Mouse (Mus musculus) myocyte (in vitro differentiated cells): ENCODE measurements around the gene Nfkbiz. TPM values are rescaled to one million over a fixed set of nuclear protein-coding genes. Genes with fewer than 3 reads are reported as not detected.
A peak's percentile ranks its signal among the peaks of the same experiment; 100 is the strongest.

Source experiments
- H3K27me3 ChIP-seq: one replicate; pipeline ENCODE4 v1.6.1; 2011; ENCODE audit not compliant: control insufficient read depth, insufficient read depth, insufficient read length
- H3K36me3 ChIP-seq: one replicate; pipeline ENCODE4 v1.6.1; 2011; ENCODE audit not compliant: control insufficient read depth, insufficient read depth
- H3K4me2 ChIP-seq: one replicate; pipeline ENCODE4 v1.6.1; 2011; ENCODE audit warnings: low read depth, control low read depth
- H3K4me3 ChIP-seq: one replicate; pipeline ENCODE4 v1.5.1; 2011; ENCODE audit warnings: mild to moderate bottlenecking, control low read depth, moderate library complexity
- H3K79me2 ChIP-seq: one replicate; pipeline ENCODE4 v1.6.1; 2011; ENCODE audit not compliant: control insufficient read depth, insufficient read depth
- H3ac ChIP-seq: one replicate; pipeline ENCODE4 v1.6.1; 2011; ENCODE audit not compliant: control insufficient read depth, insufficient read length
- CEBPB ChIP-seq: IDR thresholded peaks from 2 replicates; pipeline ENCODE4 v1.6.1; 2011; ENCODE audit warnings: mild to moderate bottlenecking, moderate library complexity; ENCODE audit not compliant: poor library complexity, insufficient read depth, severe bottlenecking
- E2F4 ChIP-seq: IDR thresholded peaks from one replicate; pipeline ENCODE4 v1.6.1; 2011; ENCODE audit warnings: mild to moderate bottlenecking, control low read depth, moderate library complexity; ENCODE audit not compliant: insufficient read depth
- MAX ChIP-seq: IDR thresholded peaks from one replicate; pipeline ENCODE4 v1.6.1; 2011; ENCODE audit warnings: low read depth, mild to moderate bottlenecking, control low read depth
- MYOD1 ChIP-seq, 3 experiments: IDR thresholded peaks; one replicate each; pipeline ENCODE4 v1.6.1; 2011; ENCODE audit warnings: control low read depth in 2 of 3, low read depth in 2 of 3, mild to moderate bottlenecking in 2 of 3, moderate library complexity in 1 of 3; ENCODE audit not compliant: insufficient read length in 2 of 3, control insufficient read depth in 1 of 3
- MYOG ChIP-seq, 3 experiments: IDR thresholded peaks; one replicate each; pipeline ENCODE4 v1.6.1; 2011; ENCODE audit warnings: control low read depth in 2 of 3, low read depth in 2 of 3, mild to moderate bottlenecking in 2 of 3; ENCODE audit not compliant: insufficient read length in 2 of 3, control insufficient read depth in 1 of 3, insufficient read depth in 1 of 3
- POLR2A ChIP-seq: IDR thresholded peaks from one replicate; pipeline ENCODE4 v1.6.1; 2011; ENCODE audit warnings: low read depth, mild to moderate bottlenecking, control low read depth, moderate library complexity; ENCODE audit not compliant: insufficient read length
- POLR2AphosphoS2 ChIP-seq: IDR thresholded peaks from one replicate; pipeline ENCODE4 v1.6.1; 2011; ENCODE audit warnings: low read depth, control low read depth; ENCODE audit not compliant: insufficient read length
- REST ChIP-seq: IDR thresholded peaks from one replicate; pipeline ENCODE4 v1.6.1; 2011; ENCODE audit warnings: mild to moderate bottlenecking, control low read depth, moderate library complexity; ENCODE audit not compliant: insufficient read depth, insufficient read length
- SRF ChIP-seq: IDR thresholded peaks from one replicate; pipeline ENCODE4 v1.6.1; 2011; ENCODE audit warnings: low read depth; ENCODE audit not compliant: control insufficient read depth, insufficient read length
- TCF12 ChIP-seq: IDR thresholded peaks from one replicate; pipeline ENCODE4 v1.6.1; 2011; ENCODE audit warnings: mild to moderate bottlenecking, control low read depth; ENCODE audit not compliant: poor library complexity, insufficient read depth, severe bottlenecking
- TCF3 ChIP-seq: IDR thresholded peaks from one replicate; pipeline ENCODE4 v1.6.1; 2011; ENCODE audit warnings: low read depth, control low read depth; ENCODE audit not compliant: insufficient read length
- USF1 ChIP-seq: IDR thresholded peaks from one replicate; pipeline ENCODE4 v1.6.1; 2011; ENCODE audit warnings: low read depth, mild to moderate bottlenecking, control low read depth, moderate library complexity
- polyA plus RNA-seq: library from polyadenylated mRNA; unstranded; fragments of >200 nt; fragmentation: generic; extraction: Trizol; gene quantifications from one replicate; pipeline ENCODE4 v1.2.1, GENCODE M21; 2012; ENCODE audit warnings: missing spikeins

Nfkbiz gene
- polyA plus RNA-seq: 2.6 TPM

DNA sequence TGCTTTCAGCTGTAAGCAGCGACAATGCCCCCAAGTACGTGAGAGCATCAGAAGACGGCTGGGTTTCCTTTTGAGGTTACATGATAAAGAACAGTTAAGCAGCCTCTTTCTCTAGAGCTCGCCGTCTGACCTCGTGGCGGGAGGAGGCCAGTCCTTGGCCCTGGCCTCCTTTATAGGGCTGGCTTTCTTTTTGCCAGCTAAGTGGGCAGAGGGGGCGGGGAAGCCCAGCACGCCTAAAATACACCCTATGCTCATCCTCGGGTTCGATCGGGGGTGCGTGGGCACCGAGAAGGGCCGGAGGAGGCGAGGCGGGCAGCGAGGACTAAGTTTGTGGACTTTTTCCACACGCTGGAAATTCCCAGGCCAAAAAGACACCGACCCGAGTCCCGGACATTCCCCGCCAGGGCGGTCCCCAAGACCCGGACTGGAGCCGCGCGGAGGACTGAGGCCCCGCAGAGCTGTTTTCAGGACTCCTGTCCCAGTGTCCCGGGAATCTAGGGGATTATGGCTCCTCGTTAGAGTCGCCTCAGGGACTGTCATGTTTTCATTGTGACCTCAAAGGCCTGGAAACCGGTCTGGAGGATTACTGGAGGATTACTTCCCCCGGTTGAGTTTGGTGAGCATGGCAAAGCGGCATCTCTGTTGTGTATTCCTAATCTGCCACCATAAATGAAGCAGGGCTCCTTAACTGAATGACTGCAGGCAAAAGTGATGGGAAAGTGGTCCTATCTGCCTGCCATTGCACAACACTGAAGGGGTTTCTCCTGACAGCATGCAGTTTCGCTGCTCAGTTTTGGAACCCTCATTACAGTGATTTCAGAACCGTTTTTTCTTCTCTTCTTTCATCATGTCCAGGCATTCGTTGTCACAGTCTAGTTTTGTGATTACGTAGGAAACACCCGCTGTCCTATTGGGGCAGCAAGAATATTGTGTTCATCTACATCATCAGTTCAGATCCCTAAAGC, at the start of gene Nfkbiz:
Nfkbiz (minus strand) TSS at position 390 of the 965 bp plus-strand sequence.
- Histone ChIP-seq H3K36me3 (peaks cover 11% of the 10 kb centered on the region), H3K4me2 (peak within 1 kb of the TSS; percentile 87), H3K27me3 (no peaks in the 10 kb centered on the region), H3ac (peak within 1 kb of the TSS; percentile 6), H3K79me2 (peaks cover 22% of the 10 kb centered on the region), H3K4me3 (peak within 1 kb of the TSS; percentile 41)
- peak; percentile 57 for TF ChIP-seq POLR2AphosphoS2
- TF ChIP-seq MYOD1 (IDR thresholded peaks at IDR 0.05; ENCODE audit: control insufficient read depth in 1 of 3, insufficient read length in 2 of 3, low read depth in 2 of 3): no peak
- peak; percentile 49; the same call in 1 of the 2 replicates for TF ChIP-seq CEBPB
- no peak for TF ChIP-seq TCF12
- peak; percentile 70 for TF ChIP-seq POLR2A
- no peak for TF ChIP-seq TCF3
- TF ChIP-seq MAX: peak; percentile 56
- TF ChIP-seq REST: no peak
- TF ChIP-seq SRF: no peak
- no peak for TF ChIP-seq MYOG (IDR thresholded peaks at IDR 0.05; ENCODE audit: control insufficient read depth in 1 of 3, insufficient read depth in 1 of 3, insufficient read length in 2 of 3, low read depth in 2 of 3)
- peak; percentile 35 for TF ChIP-seq E2F4
- no peak for TF ChIP-seq USF1

DNA sequence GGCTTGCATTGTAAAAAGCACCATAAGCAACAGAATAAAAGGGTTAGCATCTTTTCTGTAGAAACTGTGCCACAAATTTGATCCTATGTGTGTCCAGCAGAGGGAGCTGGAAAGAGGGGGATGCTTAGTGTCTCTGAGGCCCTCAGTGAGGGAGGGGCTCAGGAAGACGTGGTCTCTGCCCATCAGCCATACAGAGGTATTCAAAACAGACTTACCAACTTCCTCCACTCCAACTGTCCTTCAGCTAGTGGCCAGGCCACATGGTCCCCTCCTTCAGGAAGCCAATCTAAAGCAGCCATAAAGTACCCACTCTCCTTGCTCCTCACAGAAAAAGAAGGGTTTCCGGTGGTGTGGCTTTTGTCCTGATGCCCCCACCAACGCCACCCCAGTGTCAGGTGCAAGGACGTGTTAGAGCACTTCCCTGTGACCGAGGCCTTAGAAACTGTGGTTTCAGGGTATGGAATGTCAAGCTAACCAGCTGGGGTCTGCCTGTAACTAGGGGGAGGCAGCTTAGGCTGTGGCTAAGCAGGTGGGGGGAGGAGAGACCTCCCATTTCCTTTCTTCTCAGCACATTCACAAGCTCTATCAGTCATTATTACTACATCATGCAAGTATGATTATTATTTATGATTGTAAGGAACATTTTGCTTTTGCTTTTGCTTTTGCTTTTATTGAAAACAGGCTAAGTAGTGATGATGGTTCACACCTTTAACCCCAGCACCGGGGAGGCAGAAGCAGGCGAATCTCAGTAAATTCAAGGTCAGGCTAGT, 49.3 kb upstream of the Nfkbiz start:
- no peak overlapping the region for H3ac ChIP-seq
- H3K4me3 ChIP-seq: no peak overlapping the region
- H3K36me3 ChIP-seq: peaks cover 2% of the 10 kb centered on the region
- no peaks in the 10 kb centered on the region for H3K27me3 ChIP-seq
- no peak overlapping the region for H3K4me2 ChIP-seq
- no peak for TF ChIP-seq TCF12
- TF ChIP-seq POLR2AphosphoS2: no peak
- no peak for TF ChIP-seq TCF3
- TF ChIP-seq MYOG (IDR thresholded peaks at IDR 0.05; ENCODE audit: control insufficient read depth in 1 of 3, insufficient read depth in 1 of 3, insufficient read length in 2 of 3, low read depth in 2 of 3): peak in 1 of 3 experiments; percentile 16
- no peak for TF ChIP-seq MAX
- TF ChIP-seq REST: no peak
- H3K79me2 ChIP-seq: no peaks in the 10 kb centered on the region

DNA sequence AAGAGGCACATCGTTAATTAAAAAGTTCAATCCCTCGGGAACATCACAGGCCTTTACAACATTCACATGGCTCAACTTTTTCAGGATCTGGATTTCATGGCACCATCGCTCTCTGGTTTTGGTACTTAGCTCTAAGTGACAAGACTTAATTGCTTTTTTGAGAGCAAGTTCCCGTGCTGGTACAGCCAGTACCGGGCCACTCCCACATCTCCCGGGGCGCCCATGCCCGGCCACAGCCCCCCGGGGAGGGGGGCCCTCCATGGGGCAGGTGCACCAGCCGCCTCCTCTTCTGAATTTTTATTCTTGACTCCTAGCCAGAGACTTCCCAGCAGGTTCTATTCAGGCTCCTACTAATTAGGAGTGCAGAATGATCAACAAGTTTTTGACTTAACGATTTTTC, 45.5 kb upstream of the Nfkbiz start:
- Histone ChIP-seq H3K4me2 (no peak overlapping the region), H3K27me3 (no peaks in the 10 kb centered on the region), H3K4me3 (no peak overlapping the region), H3K79me2 (no peaks in the 10 kb centered on the region), H3ac (no peak overlapping the region), H3K36me3 (peaks cover 5% of the 10 kb centered on the region)
- TF ChIP-seq USF1 (no peak), TCF12 (no peak), TCF3 (no peak), POLR2A (no peak), E2F4 (no peak), POLR2AphosphoS2 (no peak), MAX (no peak), MYOD1 (IDR thresholded peaks at IDR 0.05; ENCODE audit: control insufficient read depth in 1 of 3, insufficient read length in 2 of 3, low read depth in 2 of 3) (no peak), REST (no peak), CEBPB (no peak), SRF (no peak), MYOG (IDR thresholded peaks at IDR 0.05; ENCODE audit: control insufficient read depth in 1 of 3, insufficient read depth in 1 of 3, insufficient read length in 2 of 3, low read depth in 2 of 3) (no peak)

DNA sequence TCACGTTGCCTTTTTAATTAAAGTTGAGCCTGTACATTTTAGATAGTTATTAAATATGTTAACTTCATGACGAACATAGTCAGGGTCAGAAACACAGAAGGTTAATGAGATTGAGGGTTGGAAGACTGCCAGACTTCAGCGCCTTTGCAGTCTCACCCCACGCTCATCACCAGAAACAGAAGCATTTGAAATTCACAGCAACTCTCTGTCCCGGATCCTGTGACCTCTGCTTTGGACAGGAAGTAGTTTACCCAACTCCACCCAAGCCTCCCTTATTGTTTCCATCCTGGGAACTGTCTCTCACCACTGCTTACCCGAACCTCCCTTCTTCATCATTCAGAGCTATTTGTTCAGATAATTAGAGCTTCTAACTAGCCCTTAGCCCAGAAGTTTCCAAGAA, 37.3 kb upstream of the Nfkbiz start:
- Histone ChIP-seq H3K79me2 (no peaks in the 10 kb centered on the region), H3ac (no peak overlapping the region), H3K4me2 (no peak overlapping the region), H3K4me3 (no peak overlapping the region), H3K36me3 (peaks cover 4% of the 10 kb centered on the region), H3K27me3 (no peaks in the 10 kb centered on the region)
- TF ChIP-seq E2F4 (no peak), MYOG (IDR thresholded peaks at IDR 0.05; ENCODE audit: control insufficient read depth in 1 of 3, insufficient read depth in 1 of 3, insufficient read length in 2 of 3, low read depth in 2 of 3) (no peak), SRF (no peak), REST (no peak), MAX (no peak), MYOD1 (IDR thresholded peaks at IDR 0.05; ENCODE audit: control insufficient read depth in 1 of 3, insufficient read length in 2 of 3, low read depth in 2 of 3) (no peak), TCF3 (no peak), CEBPB (no peak), POLR2A (no peak), TCF12 (no peak), USF1 (no peak), POLR2AphosphoS2 (no peak)
